Comparison of ENCODE assay signal across 12 mouse cellular contexts in the genomic region with DNA sequence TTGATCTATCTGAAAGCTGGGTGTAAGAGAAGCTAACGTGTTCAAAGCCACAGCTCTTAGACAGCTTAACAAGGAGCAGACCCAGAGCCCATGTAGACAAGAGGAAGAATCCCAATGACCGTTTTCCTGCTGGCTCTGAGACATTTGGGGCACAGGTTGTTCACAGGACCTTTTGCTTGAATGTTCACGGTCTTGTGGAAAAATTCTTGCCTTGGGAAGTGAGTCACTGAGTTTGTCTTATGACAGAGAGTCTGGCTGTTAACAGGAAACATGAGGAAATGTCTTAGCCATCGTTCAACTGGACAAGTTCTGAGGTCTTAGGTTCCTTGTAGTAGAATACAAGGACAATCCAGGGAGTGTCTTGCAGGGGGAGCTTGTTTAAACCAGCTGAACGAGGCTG. TPM values are rescaled to one million over a fixed set of nuclear protein-coding genes. Genes with fewer than 3 reads are reported as not detected.
DNase-seq lines count a peak whose midpoint lies in the region; ATAC-seq lines count a peak whose summit lies in the region.
"Had no signal": no experiment of that assay in that cellular context is flagged by ENCODE, and none has a peak within 500 bp of the region (broad histone marks: within the 10 kb centered on the region; RNA-seq: fewer than 3 reads in every experiment).

No protein-coding gene starts in this region.

- H3K9me3 ChIP-seq in kidney, embryonic 16.5 days (ENCODE audit: low read length), result no peaks in the 10 kb centered on the region
- no peaks in the 10 kb centered on the region; the same call in 1 of the 2 replicates for H3K9me3 ChIP-seq in heart, embryonic 13.5 days
- H3K9me3 ChIP-seq: embryonic facial prominence, embryonic 13.5 days; hindbrain, embryonic 10.5 days had no signal

- peak; percentile 17 to 45 for DNase-seq in kidney, adult 8-10 months
- DNase-seq in 3T3-L1 (ENCODE audit: low read depth, low spot score), result peak; percentile 93
- DNase-seq in adrenal gland, postnatal 14 days, result peak; percentile 46
- DNase-seq in layer of hippocampus, adult 8-10 months (ENCODE audit: low spot score in 2 of 2), result no peak
- no peak for DNase-seq in testis, postnatal 10 days (ENCODE audit: low spot score)
- DNase-seq: cerebellum, adult 18-20 months; left cerebral cortex, postnatal 4 days had no signal

- H3K36me3 ChIP-seq in kidney, embryonic 16.5 days (ENCODE audit: insufficient read depth, low read length), result no peaks in the 10 kb centered on the region
- no peaks in the 10 kb centered on the region for H3K36me3 ChIP-seq in heart, embryonic 13.5 days
- H3K36me3 ChIP-seq: embryonic facial prominence, embryonic 13.5 days; hindbrain, embryonic 10.5 days had no signal

- no peaks in the 10 kb centered on the region for H3K27me3 ChIP-seq in kidney, embryonic 16.5 days (ENCODE audit: insufficient read depth, low read length)
- H3K27me3 ChIP-seq in heart, embryonic 13.5 days (replicated peaks), result no peaks in the 10 kb centered on the region
- H3K27me3 ChIP-seq: embryonic facial prominence, embryonic 13.5 days had no signal

- H3K27ac ChIP-seq in kidney, embryonic 16.5 days (ENCODE audit: low read length), result no peak overlapping the region
- peak overlapping the region; percentile 77 for H3K27ac ChIP-seq in heart, embryonic 13.5 days (replicated peaks)
- H3K27ac ChIP-seq: embryonic facial prominence, embryonic 13.5 days; hindbrain, embryonic 10.5 days had no signal

- 0 out of 2 replicates have a peak, but pooled peaks cover 4% of the 10 kb centered on the region for H3K4me1 ChIP-seq in kidney, embryonic 16.5 days (ENCODE audit: insufficient read depth, low read length)
- peaks cover 3% of the 10 kb centered on the region; the same call in 1 of the 2 replicates for H3K4me1 ChIP-seq in heart, embryonic 13.5 days
- H3K4me1 ChIP-seq: embryonic facial prominence, embryonic 13.5 days; hindbrain, embryonic 10.5 days had no signal

- H3K4me2 ChIP-seq in kidney, embryonic 16.5 days (replicated peaks; ENCODE audit: low read depth, low read length), result no peak overlapping the region
- no peak overlapping the region for H3K4me2 ChIP-seq in heart, embryonic 13.5 days
- H3K4me2 ChIP-seq: embryonic facial prominence, embryonic 13.5 days had no signal

- 56% methylated on average over 5 of the region's 5 CpGs for WGBS in kidney, embryonic 16.5 days
- WGBS in heart, embryonic 13.5 days, result 56% methylated on average over 5 of the region's 5 CpGs

- no peak overlapping the region for H3K4me3 ChIP-seq in kidney, embryonic 16.5 days (ENCODE audit: low read length)
- no peak overlapping the region for H3K4me3 ChIP-seq in heart, embryonic 13.5 days
- H3K4me3 ChIP-seq: embryonic facial prominence, embryonic 13.5 days; hindbrain, embryonic 10.5 days had no signal

- no peak overlapping the region; the same call in 1 of the 2 replicates for H3K9ac ChIP-seq in kidney, embryonic 16.5 days (replicated peaks; ENCODE audit: low read length)
- H3K9ac ChIP-seq in heart, embryonic 13.5 days, result no peak overlapping the region
- H3K9ac ChIP-seq: embryonic facial prominence, embryonic 13.5 days had no signal

- no peak for ATAC-seq in kidney, embryonic 16.5 days (ENCODE audit: low FRiP score, low TSS enrichment)
- no peak for ATAC-seq in heart, embryonic 13.5 days (ENCODE audit: extremely low read depth, insufficient number of reproducible peaks, low FRiP score, low TSS enrichment)

RNA-seq across cellular contexts. Expression of a gene that starts 20.7 kb away (rescaled TPM):
- polyA plus RNA-seq in kidney, embryonic 16.5 days (2015; fragmentation: Nextera tagmentation; extraction: Ambion mirVana), result 0.21 TPM in 1 of 2 replicates, not detected in the other
- 317 and 319 TPM in 2 replicates for total RNA-seq in adrenal gland, postnatal 14 days (2021)
- polyA plus RNA-seq in heart, embryonic 13.5 days (2015; fragmentation: Nextera tagmentation; extraction: Ambion mirVana), result 0.15 TPM in 1 of 2 replicates, not detected in the other
- total RNA-seq in layer of hippocampus, adult 8-10 months (2022), result not detected
- total RNA-seq: left cerebral cortex, postnatal 4 days had no signal
- polyA plus RNA-seq: embryonic facial prominence, embryonic 13.5 days; hindbrain, embryonic 10.5 days; neural tube, embryonic 11.5 days had no signal

RNA-seq across cellular contexts. Expression of a gene that starts 39.5 kb away (rescaled TPM):
- 117 and 120 TPM in 2 replicates for polyA plus RNA-seq in kidney, embryonic 16.5 days (2015; fragmentation: Nextera tagmentation; extraction: Ambion mirVana)
- 14.5 and 15.2 TPM in 2 replicates for total RNA-seq in adrenal gland, postnatal 14 days (2021)
- 93.0 and 96.8 TPM in 2 replicates for polyA plus RNA-seq in heart, embryonic 13.5 days (2015; fragmentation: Nextera tagmentation; extraction: Ambion mirVana)
- total RNA-seq in layer of hippocampus, adult 8-10 months (2022), result 1 to 10 TPM; 2.8 to 5.5 (median 4.3) TPM

RNA-seq across cellular contexts. Expression of a gene that starts 57.5 kb away (rescaled TPM):
- 25.9 and 26.0 TPM in 2 replicates for polyA plus RNA-seq in kidney, embryonic 16.5 days (2015; fragmentation: Nextera tagmentation; extraction: Ambion mirVana)
- 42.8 and 43.6 TPM in 2 replicates for total RNA-seq in adrenal gland, postnatal 14 days (2021)
- polyA plus RNA-seq in heart, embryonic 13.5 days (2015; fragmentation: Nextera tagmentation; extraction: Ambion mirVana), result 15.9 and 18.1 TPM in 2 replicates
- total RNA-seq in layer of hippocampus, adult 8-10 months (2022), result 10 to 100 TPM; 14.0 to 22.7 (median 17.8) TPM

RNA-seq across cellular contexts. Expression of a gene that starts 59.8 kb away (rescaled TPM):
- polyA plus RNA-seq in kidney, embryonic 16.5 days (2015; fragmentation: Nextera tagmentation; extraction: Ambion mirVana), result 235 and 238 TPM in 2 replicates
- total RNA-seq in adrenal gland, postnatal 14 days (2021), result 360 and 379 TPM in 2 replicates
- 147 and 163 TPM in 2 replicates for polyA plus RNA-seq in heart, embryonic 13.5 days (2015; fragmentation: Nextera tagmentation; extraction: Ambion mirVana)
- total RNA-seq in layer of hippocampus, adult 8-10 months (2022), result 100 to 1,000 TPM; 842 to 987 (median 891) TPM

Comparison
In these comparisons a context has a peak if more than half of its experiments do, and no peak if none do; other contexts are left out.
1. DNase-seq: peak in kidney, adult 8-10 months (2 of 2), 3T3-L1 (single experiment) and adrenal gland, postnatal 14 days (single experiment); none in layer of hippocampus, adult 8-10 months (0 of 2) and testis, postnatal 10 days (single experiment).
2. RNA of a gene that starts 20.7 kb away (total RNA-seq): 317 to 319 TPM in adrenal gland, postnatal 14 days; not detected in layer of hippocampus, adult 8-10 months; every median in the first group is over 100 times any median in the second.